Mouse (Mus musculus) C2C12 (cell line): ENCODE data around the gene Il4.

Experiments
- CTCF ChIP-seq: IDR thresholded peaks from one replicate; pipeline ENCODE4 v1.5.1; 2011; ENCODE audit not compliant: control insufficient read depth, insufficient read depth, insufficient read length
- USF1 ChIP-seq: IDR thresholded peaks from one replicate; pipeline ENCODE4 v1.6.1; 2011; ENCODE audit warnings: low read depth, mild to moderate bottlenecking, control low read depth, moderate library complexity

- no peak for TF ChIP-seq CTCF
- TF ChIP-seq USF1 = no peak
Measured at GRCm38 (mm10) chr11:53636183-53636646, 17.7 kb upstream of the Il4 start.
